Mouse (Mus musculus): ENCODE measurements at regions not wholly inside any gene's neighbourhood (a gene's known extent, or its start where the extent isn't known, plus 50 kb on each side); places are given as distances from the start of the nearest gene placed in this dataset.
A peak's percentile ranks its signal among the peaks of the same experiment; 100 is the strongest.

GRCm38 (mm10) chr12:28342735-28343134 is 209.5 kb downstream of the Dcdc2c start:
- no peak overlapping the region for H3K4me2 ChIP-seq (ENCODE audit: low read length)
- H3K9ac ChIP-seq (replicated peaks; ENCODE audit: low read length): no peak overlapping the region
- no peaks in the 10 kb centered on the region for H3K4me1 ChIP-seq (ENCODE audit: control insufficient read depth, insufficient read depth, low read length)
- no peak for ATAC-seq (ENCODE audit: low FRiP score, low TSS enrichment)
- H3K36me3 ChIP-seq (ENCODE audit: control insufficient read depth, insufficient read depth, low read length): no peaks in the 10 kb centered on the region
- H3K9me3 ChIP-seq (ENCODE audit: control insufficient read depth, low read length): no peaks in the 10 kb centered on the region
- no peak overlapping the region for H3K4me3 ChIP-seq (replicated peaks; ENCODE audit: low read depth, low read length)
- H3K27ac ChIP-seq (replicated peaks; ENCODE audit: low read depth, low read length): no peak overlapping the region
- no peak for DNase-seq
- no peaks in the 10 kb centered on the region for H3K27me3 ChIP-seq (ENCODE audit: control insufficient read depth, insufficient read depth, low read length)
- 89% methylated on average over 2 of the region's 2 CpGs for WGBS

- no peak overlapping the region for H3K27ac ChIP-seq (replicated peaks; ENCODE audit: low read depth, low read length)
- ATAC-seq (ENCODE audit: low FRiP score, low TSS enrichment): no peak
- no peaks in the 10 kb centered on the region for H3K27me3 ChIP-seq (ENCODE audit: control insufficient read depth, insufficient read depth, low read length)
- WGBS: 36% methylated on average over 5 of the region's 5 CpGs
- H3K4me1 ChIP-seq (ENCODE audit: control insufficient read depth, insufficient read depth, low read length): no peaks in the 10 kb centered on the region
- H3K4me2 ChIP-seq (ENCODE audit: low read length): no peak overlapping the region
- H3K9me3 ChIP-seq (ENCODE audit: control insufficient read depth, low read length): 0 out of 2 replicates have a peak, but pooled peaks cover 4% of the 10 kb centered on the region
- no peaks in the 10 kb centered on the region for H3K36me3 ChIP-seq (ENCODE audit: control insufficient read depth, insufficient read depth, low read length)
- no peak overlapping the region for H3K4me3 ChIP-seq (replicated peaks; ENCODE audit: low read depth, low read length)
- H3K9ac ChIP-seq (replicated peaks; ENCODE audit: low read length): no peak overlapping the region
- DNase-seq: no peak
These were observed 219.6 kb downstream of the Dcdc2c start for GRCm38 (mm10) chr12:28332591-28332990.

- Histone ChIP-seq H3K4me3 (replicated peaks; ENCODE audit: low read depth, low read length) (no peak overlapping the region), H3K27ac (replicated peaks; ENCODE audit: low read depth, low read length) (no peak overlapping the region), H3K27me3 (ENCODE audit: control insufficient read depth, insufficient read depth, low read length) (no peaks in the 10 kb centered on the region), H3K9me3 (ENCODE audit: control insufficient read depth, low read length) (0 out of 2 replicates have a peak, but pooled peaks cover 4% of the 10 kb centered on the region), H3K4me1 (ENCODE audit: control insufficient read depth, insufficient read depth, low read length) (no peaks in the 10 kb centered on the region), H3K4me2 (ENCODE audit: low read length) (no peak overlapping the region), H3K36me3 (ENCODE audit: control insufficient read depth, insufficient read depth, low read length) (no peaks in the 10 kb centered on the region), H3K9ac (replicated peaks; ENCODE audit: low read length) (no peak overlapping the region)
- no peak for ATAC-seq (ENCODE audit: low FRiP score, low TSS enrichment)
- 91% methylated on average over 2 of the region's 2 CpGs for WGBS
- DNase-seq: no peak
These were observed 220.4 kb downstream of the Dcdc2c start for GRCm38 (mm10) chr12:28331843-28332242.

GRCm38 (mm10) chr12:28323659-28324058 is 228.5 kb downstream of the Dcdc2c start:
- Histone ChIP-seq H3K9me3 (ENCODE audit: control insufficient read depth, low read length) (no peaks in the 10 kb centered on the region), H3K4me2 (ENCODE audit: low read length) (no peak overlapping the region), H3K9ac (replicated peaks; ENCODE audit: low read length) (no peak overlapping the region), H3K27ac (replicated peaks; ENCODE audit: low read depth, low read length) (no peak overlapping the region), H3K36me3 (ENCODE audit: control insufficient read depth, insufficient read depth, low read length) (no peaks in the 10 kb centered on the region), H3K27me3 (ENCODE audit: control insufficient read depth, insufficient read depth, low read length) (no peaks in the 10 kb centered on the region), H3K4me1 (ENCODE audit: control insufficient read depth, insufficient read depth, low read length) (no peaks in the 10 kb centered on the region), H3K4me3 (replicated peaks; ENCODE audit: low read depth, low read length) (no peak overlapping the region)
- DNase-seq: no peak
- no peak for ATAC-seq (ENCODE audit: low FRiP score, low TSS enrichment)
- WGBS: 4% methylated on average over 2 of the region's 2 CpGs

- Histone ChIP-seq H3K36me3 (ENCODE audit: control insufficient read depth, insufficient read depth, low read length) (no peaks in the 10 kb centered on the region), H3K4me3 (replicated peaks; ENCODE audit: low read depth, low read length) (no peak overlapping the region), H3K9ac (replicated peaks; ENCODE audit: low read length) (no peak overlapping the region), H3K4me1 (ENCODE audit: control insufficient read depth, insufficient read depth, low read length) (no peaks in the 10 kb centered on the region), H3K27me3 (ENCODE audit: control insufficient read depth, insufficient read depth, low read length) (no peaks in the 10 kb centered on the region), H3K27ac (replicated peaks; ENCODE audit: low read depth, low read length) (no peak overlapping the region), H3K4me2 (ENCODE audit: low read length) (no peak overlapping the region), H3K9me3 (ENCODE audit: control insufficient read depth, low read length) (no peaks in the 10 kb centered on the region)
- ATAC-seq (ENCODE audit: low FRiP score, low TSS enrichment) (no peak), DNase-seq (peak; percentile 39)
- WGBS: 44% methylated on average over 5 of the region's 5 CpGs
These were observed 243.0 kb downstream of the Dcdc2c start for GRCm38 (mm10) chr12:28309226-28309625.

GRCm38 (mm10) chr12:28302038-28302581 is 250.1 kb downstream of the Dcdc2c start:
- H3K4me3 ChIP-seq (replicated peaks; ENCODE audit: low read depth, low read length): no peak overlapping the region
- H3K36me3 ChIP-seq (ENCODE audit: control insufficient read depth, insufficient read depth, low read length): no peaks in the 10 kb centered on the region
- ATAC-seq (ENCODE audit: low FRiP score, low TSS enrichment): no peak
- H3K4me2 ChIP-seq (ENCODE audit: low read length): no peak overlapping the region
- H3K9ac ChIP-seq (replicated peaks; ENCODE audit: low read length): no peak overlapping the region
- no peaks in the 10 kb centered on the region for H3K9me3 ChIP-seq (ENCODE audit: control insufficient read depth, low read length)
- H3K4me1 ChIP-seq (ENCODE audit: control insufficient read depth, insufficient read depth, low read length): no peaks in the 10 kb centered on the region
- no peaks in the 10 kb centered on the region for H3K27me3 ChIP-seq (ENCODE audit: control insufficient read depth, insufficient read depth, low read length)
- no peak for DNase-seq
- 82% methylated on average over 2 of the region's 2 CpGs for WGBS
- H3K27ac ChIP-seq (replicated peaks; ENCODE audit: low read depth, low read length): no peak overlapping the region

- H3K9ac ChIP-seq (replicated peaks; ENCODE audit: low read length): no peak overlapping the region
- H3K4me2 ChIP-seq (ENCODE audit: low read length): no peak overlapping the region
- no peaks in the 10 kb centered on the region for H3K9me3 ChIP-seq (ENCODE audit: control insufficient read depth, low read length)
- H3K36me3 ChIP-seq (ENCODE audit: control insufficient read depth, insufficient read depth, low read length): no peaks in the 10 kb centered on the region
- H3K27me3 ChIP-seq (ENCODE audit: control insufficient read depth, insufficient read depth, low read length): no peaks in the 10 kb centered on the region
- H3K4me1 ChIP-seq (ENCODE audit: control insufficient read depth, insufficient read depth, low read length): no peaks in the 10 kb centered on the region
- no peak overlapping the region for H3K27ac ChIP-seq (replicated peaks; ENCODE audit: low read depth, low read length)
- no peak overlapping the region for H3K4me3 ChIP-seq (replicated peaks; ENCODE audit: low read depth, low read length)
- ATAC-seq (ENCODE audit: low FRiP score, low TSS enrichment) (no peak), DNase-seq (no peak)
- WGBS: 83% methylated on average over 5 of the region's 5 CpGs
These were observed 263.8 kb downstream of the Dcdc2c start for GRCm38 (mm10) chr12:28288376-28288896.

- WGBS: 79% methylated on average over 3 of the region's 3 CpGs
- Histone ChIP-seq H3K27me3 (ENCODE audit: control insufficient read depth, insufficient read depth, low read length) (no peaks in the 10 kb centered on the region), H3K36me3 (ENCODE audit: control insufficient read depth, insufficient read depth, low read length) (no peaks in the 10 kb centered on the region), H3K9me3 (ENCODE audit: control insufficient read depth, low read length) (0 out of 2 replicates have a peak, but pooled peaks cover 4% of the 10 kb centered on the region), H3K27ac (replicated peaks; ENCODE audit: low read depth, low read length) (no peak overlapping the region), H3K4me1 (ENCODE audit: control insufficient read depth, insufficient read depth, low read length) (no peaks in the 10 kb centered on the region), H3K9ac (replicated peaks; ENCODE audit: low read length) (no peak overlapping the region), H3K4me3 (replicated peaks; ENCODE audit: low read depth, low read length) (no peak overlapping the region), H3K4me2 (ENCODE audit: low read length) (no peak overlapping the region)
- no peak for DNase-seq
- no peak for ATAC-seq (ENCODE audit: low FRiP score, low TSS enrichment)
These were observed 296.7 kb downstream of the Dcdc2c start for GRCm38 (mm10) chr12:28255524-28255923.

GRCm38 (mm10) chr12:28250526-28250925 is 301.7 kb downstream of the Dcdc2c start:
- no peak overlapping the region for H3K4me3 ChIP-seq (replicated peaks; ENCODE audit: low read depth, low read length)
- WGBS: 78% methylated on average over 1 of the region's 1 CpGs
- ATAC-seq (ENCODE audit: low FRiP score, low TSS enrichment): no peak

More at GRCm38 (mm10) chr12:28250526-28250925, 301.7 kb downstream of the Dcdc2c start:
- no peak overlapping the region for H3K4me2 ChIP-seq (ENCODE audit: low read length)
- no peaks in the 10 kb centered on the region for H3K27me3 ChIP-seq (ENCODE audit: control insufficient read depth, insufficient read depth, low read length)
- H3K36me3 ChIP-seq (ENCODE audit: control insufficient read depth, insufficient read depth, low read length): no peaks in the 10 kb centered on the region
- DNase-seq: no peak
- H3K9ac ChIP-seq (replicated peaks; ENCODE audit: low read length): no peak overlapping the region
- no peaks in the 10 kb centered on the region for H3K9me3 ChIP-seq (ENCODE audit: control insufficient read depth, low read length)
- H3K4me1 ChIP-seq (ENCODE audit: control insufficient read depth, insufficient read depth, low read length): no peaks in the 10 kb centered on the region
- H3K27ac ChIP-seq (replicated peaks; ENCODE audit: low read depth, low read length): no peak overlapping the region
